Mouse (Mus musculus): Measurements from ENCODE around the gene Slc23a2. TPM values are rescaled to one million over a fixed set of nuclear protein-coding genes. Genes with fewer than 3 reads are reported as not detected.

The Slc23a2 gene
- polyA plus RNA-seq, 1 experiment from 2014 or later: 8.9 TPM

- Histone ChIP-seq H3K4me1 (peaks cover 22% of the 10 kb centered on the region), H3K36me3 (replicated peaks) (peaks cover 33% of the 10 kb centered on the region), H3K27me3 (replicated peaks; ENCODE audit: low read depth, poor library complexity, severe bottlenecking) (no peaks in the 10 kb centered on the region), H3K4me3 (no peak overlapping the region), H3K27ac (replicated peaks) (no peak overlapping the region), H3K9me3 (no peaks in the 10 kb centered on the region)
- no peak for DNase-seq (ENCODE audit: low spot score)
- WGBS: 88% methylated on average over 4 of the region's 4 CpGs
Measured at GRCm38 (mm10) chr2:132053824-132054223, 91.1 kb downstream of the Slc23a2 start.

DNA sequence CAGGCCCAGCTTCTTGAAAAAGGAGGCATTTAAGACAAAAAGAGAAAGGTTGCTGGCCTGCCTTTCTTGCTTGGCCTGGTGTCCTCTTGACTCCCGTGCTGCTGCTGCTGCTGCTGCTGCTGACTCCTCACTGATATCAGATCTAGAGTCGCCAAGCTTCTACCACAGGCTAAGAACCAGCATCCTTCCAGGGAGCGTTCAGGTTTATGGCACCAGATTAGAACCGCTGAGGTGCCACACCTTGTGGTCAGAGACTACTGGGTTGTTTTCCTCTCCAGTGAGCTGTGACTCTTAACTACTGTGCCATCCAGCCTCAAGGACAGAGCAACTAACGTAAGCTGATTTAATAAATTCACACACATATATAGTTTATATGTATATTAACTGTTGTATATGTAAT, 93.1 kb downstream of the Slc23a2 start:
- Histone ChIP-seq H3K4me3 (no peak overlapping the region), H3K36me3 (replicated peaks) (peaks cover 16% of the 10 kb centered on the region), H3K27ac (replicated peaks) (no peak overlapping the region), H3K4me1 (peaks cover 29% of the 10 kb centered on the region), H3K27me3 (replicated peaks; ENCODE audit: low read depth, poor library complexity, severe bottlenecking) (no peaks in the 10 kb centered on the region), H3K9me3 (no peaks in the 10 kb centered on the region)
- no peak for DNase-seq (ENCODE audit: low spot score)
- WGBS: 85% methylated on average over 5 of the region's 5 CpGs

DNA sequence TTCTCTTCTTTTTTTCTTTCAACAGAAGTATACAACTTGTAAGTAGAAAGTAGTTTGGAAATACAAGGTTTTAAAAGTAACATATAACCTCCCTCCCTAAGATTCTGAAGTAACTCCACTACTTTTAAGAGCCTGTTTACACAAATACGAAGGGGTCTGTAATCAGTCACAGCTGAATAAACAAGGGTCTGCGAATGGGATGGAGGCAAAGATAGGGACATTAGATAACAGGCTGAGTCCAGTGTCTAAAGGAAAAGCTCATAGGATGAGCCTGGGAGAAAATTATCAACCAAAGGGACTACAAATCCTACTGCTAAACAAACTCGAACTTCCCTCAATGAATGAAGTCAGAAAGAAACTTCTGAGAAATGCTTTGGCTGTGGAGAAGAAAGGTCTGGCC, 95.0 kb downstream of the Slc23a2 start:
- peaks cover 29% of the 10 kb centered on the region for H3K4me1 ChIP-seq
- no peak for DNase-seq (ENCODE audit: low spot score)
- no peaks in the 10 kb centered on the region for H3K36me3 ChIP-seq (replicated peaks)
- no peaks in the 10 kb centered on the region for H3K9me3 ChIP-seq
- 20% methylated on average over 3 of the region's 3 CpGs for WGBS
- no peak overlapping the region for H3K27ac ChIP-seq (replicated peaks)
- no peak overlapping the region for H3K4me3 ChIP-seq
- no peaks in the 10 kb centered on the region for H3K27me3 ChIP-seq (replicated peaks; ENCODE audit: low read depth, poor library complexity, severe bottlenecking)

GRCm38 (mm10) chr2:132049491-132049890, 95.4 kb downstream of the Slc23a2 start:
- Histone ChIP-seq H3K36me3 (replicated peaks) (no peaks in the 10 kb centered on the region), H3K27me3 (replicated peaks; ENCODE audit: low read depth, poor library complexity, severe bottlenecking) (no peaks in the 10 kb centered on the region), H3K27ac (replicated peaks) (no peak overlapping the region), H3K9me3 (no peaks in the 10 kb centered on the region), H3K4me1 (peaks cover 29% of the 10 kb centered on the region), H3K4me3 (no peak overlapping the region)
- no peak for DNase-seq (ENCODE audit: low spot score)
- 55% methylated on average over 3 of the region's 3 CpGs for WGBS

GRCm38 (mm10) chr2:132048143-132048772, 96.7 kb downstream of the Slc23a2 start:
- Histone ChIP-seq H3K4me1 (peaks cover 33% of the 10 kb centered on the region), H3K27me3 (replicated peaks; ENCODE audit: low read depth, poor library complexity, severe bottlenecking) (no peaks in the 10 kb centered on the region), H3K9me3 (no peaks in the 10 kb centered on the region), H3K36me3 (replicated peaks) (no peaks in the 10 kb centered on the region), H3K27ac (replicated peaks) (no peak overlapping the region), H3K4me3 (no peak overlapping the region)
- WGBS: 87% methylated on average over 11 of the region's 11 CpGs
- DNase-seq (ENCODE audit: low spot score): no peak

DNA sequence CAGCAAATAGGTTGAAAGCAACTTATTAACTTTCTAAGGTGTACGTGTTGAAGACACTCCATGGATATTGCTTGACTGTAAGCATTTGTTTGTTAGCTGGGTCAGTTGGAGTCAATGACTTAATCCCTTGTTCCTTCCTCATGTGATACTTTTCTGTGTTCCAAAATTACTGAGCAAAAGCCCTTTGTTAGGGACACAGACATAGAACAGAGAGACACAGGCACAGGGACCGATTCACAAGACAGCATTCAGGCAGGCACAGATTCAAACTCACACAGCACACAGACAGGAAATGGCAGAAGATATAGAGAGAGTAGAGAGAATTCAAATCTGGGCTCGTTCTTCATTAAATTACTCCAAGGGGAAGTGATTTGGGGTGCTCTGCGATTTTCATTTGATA, 97.5 kb downstream of the Slc23a2 start:
- Histone ChIP-seq H3K27ac (replicated peaks) (no peak overlapping the region), H3K27me3 (replicated peaks; ENCODE audit: low read depth, poor library complexity, severe bottlenecking) (no peaks in the 10 kb centered on the region), H3K4me1 (peaks cover 42% of the 10 kb centered on the region), H3K4me3 (no peak overlapping the region), H3K36me3 (replicated peaks) (no peaks in the 10 kb centered on the region), H3K9me3 (no peaks in the 10 kb centered on the region)
- 78% methylated on average over 4 of the region's 4 CpGs for WGBS
- no peak for DNase-seq (ENCODE audit: low spot score)

DNA sequence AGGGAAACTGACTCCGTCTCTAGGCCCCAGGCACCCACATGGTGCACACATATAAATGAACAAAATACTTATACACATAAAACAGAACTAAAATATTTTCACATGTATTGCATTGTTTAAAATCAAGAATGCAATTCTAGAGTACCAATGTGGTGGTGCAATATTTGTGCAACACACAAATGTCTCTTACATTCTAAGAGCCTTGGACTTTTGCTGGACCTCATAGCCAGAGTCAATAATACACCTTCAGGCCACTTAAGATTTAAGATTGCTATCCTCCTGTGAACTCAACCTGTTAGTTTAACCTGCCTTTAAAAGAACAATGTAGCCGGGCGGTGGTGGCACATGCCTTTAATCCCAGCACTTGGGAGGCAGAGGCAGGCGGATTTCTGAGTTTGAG, 98.2 kb downstream of the Slc23a2 start:
- H3K36me3 ChIP-seq (replicated peaks): no peaks in the 10 kb centered on the region
- WGBS: 91% methylated on average over 4 of the region's 4 CpGs
- no peaks in the 10 kb centered on the region for H3K9me3 ChIP-seq
- H3K27ac ChIP-seq (replicated peaks): no peak overlapping the region
- H3K27me3 ChIP-seq (replicated peaks; ENCODE audit: low read depth, poor library complexity, severe bottlenecking): no peaks in the 10 kb centered on the region
- no peak overlapping the region for H3K4me3 ChIP-seq
- H3K4me1 ChIP-seq: peaks cover 42% of the 10 kb centered on the region
- no peak for DNase-seq (ENCODE audit: low spot score)

GRCm38 (mm10) chr2:132044320-132045274, 100.3 kb downstream of the Slc23a2 start:
- Histone ChIP-seq H3K27me3 (replicated peaks; ENCODE audit: low read depth, poor library complexity, severe bottlenecking) (no peaks in the 10 kb centered on the region), H3K4me3 (no peak overlapping the region), H3K4me1 (peaks cover 34% of the 10 kb centered on the region), H3K27ac (replicated peaks) (no peak overlapping the region), H3K9me3 (no peaks in the 10 kb centered on the region), H3K36me3 (replicated peaks) (no peaks in the 10 kb centered on the region)
- 72% methylated on average over 15 of the region's 15 CpGs for WGBS
- no peak for DNase-seq (ENCODE audit: low spot score)

DNA sequence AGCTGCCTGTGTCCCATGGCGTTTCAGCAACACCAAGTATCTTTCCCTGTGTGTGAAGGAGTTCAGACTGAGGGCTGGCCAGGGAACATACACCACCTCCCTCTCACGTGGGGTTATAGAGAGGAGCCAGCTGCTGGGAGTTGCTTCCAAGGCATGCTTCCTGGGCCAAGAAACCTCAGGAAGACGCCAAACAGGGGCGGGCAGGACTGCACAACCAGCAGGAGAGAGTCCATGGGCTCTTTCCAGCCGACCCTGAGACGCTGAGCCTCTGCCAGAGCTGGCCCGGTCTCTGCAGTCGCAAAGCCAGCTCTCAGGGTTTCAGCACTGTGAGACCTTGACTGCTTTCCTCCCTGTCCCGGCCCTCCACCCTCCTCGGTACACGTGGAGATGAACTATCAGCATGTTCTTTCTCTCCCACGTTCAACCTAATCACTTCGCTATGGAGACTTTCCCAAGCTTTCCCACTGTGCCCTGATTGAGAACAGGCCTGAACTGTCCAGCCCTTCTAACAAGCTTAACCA, 101.7 kb downstream of the Slc23a2 start:
- Histone ChIP-seq H3K4me3 (peak overlapping the region; percentile 14; the same call in 1 of the 2 replicates), H3K36me3 (replicated peaks) (no peaks in the 10 kb centered on the region), H3K27ac (replicated peaks) (peak overlapping the region; percentile 57), H3K9me3 (no peaks in the 10 kb centered on the region), H3K27me3 (replicated peaks; ENCODE audit: low read depth, poor library complexity, severe bottlenecking) (no peaks in the 10 kb centered on the region), H3K4me1 (peaks cover 22% of the 10 kb centered on the region)
- peak; percentile 53 for DNase-seq (ENCODE audit: low spot score)
- WGBS: 36% methylated on average over 13 of the region's 13 CpGs

DNA sequence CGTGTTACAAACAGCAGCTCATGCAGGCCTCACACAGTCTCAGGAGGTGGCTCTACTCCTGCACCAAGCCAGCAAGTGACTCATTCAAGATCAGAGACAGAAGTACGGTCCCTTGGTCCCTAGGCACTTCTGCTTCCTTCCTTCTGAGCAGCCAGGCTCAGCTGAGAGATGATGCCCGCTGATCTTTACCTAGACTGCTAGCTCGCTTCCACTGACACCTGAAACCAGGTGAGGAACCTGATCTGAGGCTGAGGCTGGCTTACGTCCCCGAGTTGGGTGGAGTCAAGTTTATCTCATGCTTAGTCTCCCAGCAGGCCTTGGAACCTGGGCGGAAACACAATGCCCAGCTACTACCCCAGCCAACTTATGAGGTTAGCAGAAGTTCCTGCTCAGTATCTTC, 105.0 kb downstream of the Slc23a2 start:
- no peaks in the 10 kb centered on the region for H3K9me3 ChIP-seq
- no peaks in the 10 kb centered on the region for H3K36me3 ChIP-seq (replicated peaks)
- no peaks in the 10 kb centered on the region for H3K27me3 ChIP-seq (replicated peaks; ENCODE audit: low read depth, poor library complexity, severe bottlenecking)
- H3K27ac ChIP-seq (replicated peaks): no peak overlapping the region
- WGBS: 55% methylated on average over 7 of the region's 7 CpGs
- no peak for DNase-seq (ENCODE audit: low spot score)
- peaks cover 27% of the 10 kb centered on the region for H3K4me1 ChIP-seq
- H3K4me3 ChIP-seq: no peak overlapping the region

GRCm38 (mm10) chr2:132036326-132036725, 108.6 kb downstream of the Slc23a2 start:
- Histone ChIP-seq H3K27ac (replicated peaks) (no peak overlapping the region), H3K9me3 (no peaks in the 10 kb centered on the region), H3K4me3 (no peak overlapping the region), H3K4me1 (peaks cover 31% of the 10 kb centered on the region), H3K36me3 (replicated peaks) (no peaks in the 10 kb centered on the region), H3K27me3 (replicated peaks; ENCODE audit: low read depth, poor library complexity, severe bottlenecking) (peaks cover 8% of the 10 kb centered on the region)
- DNase-seq (ENCODE audit: low spot score): no peak
- 82% methylated on average over 5 of the region's 5 CpGs for WGBS

GRCm38 (mm10) chr2:132035470-132035835, 109.5 kb downstream of the Slc23a2 start:
- H3K27ac ChIP-seq (replicated peaks): peak overlapping the region; percentile 40
- H3K27me3 ChIP-seq (replicated peaks; ENCODE audit: low read depth, poor library complexity, severe bottlenecking): peaks cover 16% of the 10 kb centered on the region
- no peak overlapping the region for H3K4me3 ChIP-seq
- H3K4me1 ChIP-seq: peaks cover 40% of the 10 kb centered on the region
- H3K9me3 ChIP-seq: no peaks in the 10 kb centered on the region
- no peaks in the 10 kb centered on the region for H3K36me3 ChIP-seq (replicated peaks)
- 58% methylated on average over 11 of the region's 11 CpGs for WGBS
- no peak for DNase-seq (ENCODE audit: low spot score)

Data from embryonic facial prominence, embryonic 10.5 days (tissue).